Mouse (Mus musculus) limb, embryonic 12.5 days (tissue): ENCODE measurements around the gene Ccdc171. TPM values are rescaled to one million over a fixed set of nuclear protein-coding genes. Genes with fewer than 3 reads are reported as not detected.
"Not testable (repeated sequence)": the region's sequence is repeated elsewhere in the genome, so short reads cannot be mapped to it uniquely, and the experiment has no call there.

ENCODE experiments used
- ATAC-seq: fragments of 200-750 bp; cut with Nextera tagmentation; 2 replicates; pipeline ENCODE4 v1.8.0; 2017; ENCODE audit warnings: low read depth, moderate TSS enrichment; ENCODE audit not compliant: insufficient number of reproducible peaks, insufficient read depth, low FRiP score, low TSS enrichment
- H3K27ac ChIP-seq: fragments of 300-500 bp; sonication (generic); 2 replicates; pipeline ENCODE4 v1.5.1; 2016; ENCODE audit warnings: mild to moderate bottlenecking, moderate library complexity
- H3K27me3 ChIP-seq: fragments of 300-500 bp; sonication (generic); 2 replicates; pipeline ENCODE4 v1.6.1; 2016; ENCODE audit warnings: mild to moderate bottlenecking, moderate library complexity
- H3K36me3 ChIP-seq: fragments of 300-500 bp; sonication (generic); 2 replicates; pipeline ENCODE4 v1.6.1; 2016; ENCODE audit warnings: mild to moderate bottlenecking, moderate library complexity
- H3K4me1 ChIP-seq: fragments of 300-500 bp; sonication (generic); replicated peaks from 2 replicates; pipeline ENCODE4 v1.6.1; 2016
- H3K4me2 ChIP-seq: fragments of 300-500 bp; sonication (generic); 2 replicates; pipeline ENCODE4 v1.6.1; 2016; ENCODE audit warnings: mild to moderate bottlenecking, moderate library complexity
- H3K4me3 ChIP-seq: fragments of 300-500 bp; sonication (generic); replicated peaks from 2 replicates; pipeline ENCODE4 v1.5.1; 2016; ENCODE audit warnings: mild to moderate bottlenecking
- H3K9ac ChIP-seq: fragments of 300-500 bp; sonication (generic); replicated peaks from 2 replicates; pipeline ENCODE4 v1.6.1; 2016; ENCODE audit warnings: mild to moderate bottlenecking, moderate library complexity
- H3K9me3 ChIP-seq: fragments of 300-500 bp; sonication (generic); 2 replicates; pipeline ENCODE4 v1.6.1; 2016; ENCODE audit warnings: mild to moderate bottlenecking, moderate library complexity
- WGBS: fragments of 180-500 bp; shearing (Covaris S2); methylation state at CpG from one replicate; pipeline ENCODE4 v1.1.7; 2016; 5-methylcytosine and 5-hydroxymethylcytosine counted together
- polyA plus RNA-seq: library from polyadenylated mRNA; unstranded; fragments of >200 nt; fragmentation: Nextera tagmentation; extraction: Ambion mirVana; gene quantifications from 2 replicates; pipeline ENCODE4 v1.2.1, GENCODE M21; 2016

Ccdc171 gene
- polyA plus RNA-seq, result 5.4 and 6.4 TPM in 2 replicates

DNA sequence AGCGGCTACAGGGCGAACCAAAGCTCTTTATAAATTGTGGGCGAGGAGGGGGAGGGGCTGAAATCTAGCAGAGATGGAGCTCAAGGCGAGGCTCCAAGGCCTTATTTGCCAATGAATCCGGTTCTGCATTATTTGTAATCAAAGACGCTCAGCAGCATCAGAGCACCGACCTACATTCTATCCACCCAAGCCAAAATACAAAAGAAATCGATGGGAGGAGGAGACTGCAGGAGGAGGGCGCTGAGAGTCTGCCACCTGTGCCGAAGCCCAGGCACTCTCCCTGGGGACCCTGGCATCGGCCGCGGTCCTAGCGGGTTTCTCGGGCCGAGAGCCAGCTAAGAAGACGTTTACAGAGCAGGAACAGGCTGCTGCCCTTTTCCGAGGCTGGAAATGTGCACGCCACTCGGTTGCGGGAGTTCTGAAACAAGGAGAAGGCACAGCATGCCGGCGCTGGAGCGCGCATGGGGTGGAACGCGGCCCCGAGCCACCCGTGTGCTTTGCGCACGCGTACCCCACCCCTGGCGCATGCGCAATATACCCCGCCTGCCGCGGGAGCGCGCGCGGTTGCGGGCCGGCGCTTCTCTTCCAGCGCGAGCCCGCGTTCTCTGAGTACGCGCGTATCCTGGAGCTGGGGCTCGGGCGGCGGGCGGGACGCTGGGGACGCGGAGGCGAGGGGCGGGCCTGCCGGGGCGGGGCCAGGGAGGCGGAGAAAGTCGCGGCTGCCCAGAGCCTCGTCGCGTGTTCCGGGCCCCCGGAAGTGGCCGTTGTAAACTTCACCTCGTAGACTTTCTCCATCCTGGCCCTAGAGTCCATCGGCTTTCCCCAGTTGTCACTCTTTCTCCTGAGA lies at the start of gene Ccdc171:
Gene Ccdc171, plus strand, starts transcription at position 703 of the 847 bp plus-strand sequence.
- H3K9ac ChIP-seq, result peak within 1 kb of the TSS; percentile 73
- peak within 1 kb of the TSS; percentile 72 for H3K4me3 ChIP-seq
- WGBS, result under 1% methylated on average over 73 of the region's 73 CpGs
- H3K27me3 ChIP-seq, result no peaks in the 10 kb centered on the region
- H3K9me3 ChIP-seq, result no peaks in the 10 kb centered on the region
- ATAC-seq, result peak; percentile 91
- no peaks in the 10 kb centered on the region for H3K36me3 ChIP-seq
- H3K4me2 ChIP-seq, result peak within 1 kb of the TSS; percentile 82
- H3K4me1 ChIP-seq, result peaks cover 14% of the 10 kb centered on the region
- H3K27ac ChIP-seq, result peak within 1 kb of the TSS; percentile 97

DNA sequence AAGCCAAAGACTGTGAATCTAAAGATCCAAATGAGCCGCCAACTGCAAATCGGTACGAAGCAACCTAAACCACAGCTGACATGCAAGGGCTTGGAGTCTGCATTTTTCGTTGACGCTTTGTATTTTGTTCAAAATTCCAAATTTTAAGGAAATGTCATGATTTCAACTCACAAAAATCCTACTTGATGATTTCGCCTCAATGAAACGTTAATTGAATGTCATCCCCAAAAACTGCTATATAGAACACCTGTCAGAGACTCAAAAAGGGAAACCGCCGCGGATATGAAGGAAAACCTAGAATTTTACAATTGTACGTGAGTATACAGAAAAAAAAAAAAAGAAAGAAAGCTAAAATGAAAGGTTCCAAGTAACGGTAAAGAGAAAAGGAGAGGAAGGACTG lies 40.1 kb upstream of the Ccdc171 start:
- 24% methylated on average over 12 of the region's 12 CpGs for WGBS
- peak overlapping the region; percentile 98; the same call in 1 of the 2 replicates for H3K27ac ChIP-seq
- H3K27me3 ChIP-seq, result no peaks in the 10 kb centered on the region

DNA sequence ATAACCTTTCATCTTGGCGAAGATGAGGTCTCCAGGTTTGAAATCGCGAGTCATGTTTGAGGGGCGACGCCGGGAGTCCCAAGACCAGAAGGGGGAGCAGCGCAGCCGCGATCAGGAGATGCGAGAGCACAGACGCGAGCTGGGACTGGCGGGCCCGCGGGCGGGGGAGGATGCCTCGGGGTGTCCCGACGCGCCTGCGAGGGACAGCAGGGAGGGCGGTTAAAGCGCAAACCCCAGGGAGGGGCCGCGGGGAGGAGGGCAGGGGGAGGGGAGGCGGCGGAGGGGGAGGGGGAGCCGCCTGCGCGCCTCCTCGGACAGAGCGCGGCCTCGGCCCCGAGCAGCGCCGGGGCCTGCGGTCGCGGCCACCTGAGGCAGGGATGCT lies 39.6 kb upstream of the Ccdc171 start:
- Histone ChIP-seq H3K27ac (peak overlapping the region; percentile 98), H3K9ac (peak overlapping the region; percentile 96), H3K4me1 (peaks cover 37% of the 10 kb centered on the region), H3K27me3 (no peaks in the 10 kb centered on the region), H3K36me3 (peaks cover 34% of the 10 kb centered on the region), H3K4me3 (peak overlapping the region; percentile 98), H3K4me2 (peak overlapping the region; percentile 65), H3K9me3 (no peaks in the 10 kb centered on the region)
- under 1% methylated on average over 37 of the region's 40 CpGs for WGBS
- peak; percentile 63 for ATAC-seq

More for the DNA sequence above, 40.1 kb upstream of the Ccdc171 start:
- no peak for ATAC-seq
- Histone ChIP-seq H3K4me2 (peak overlapping the region; percentile 65), H3K9me3 (no peaks in the 10 kb centered on the region), H3K9ac (peak overlapping the region; percentile 96), H3K36me3 (peaks cover 36% of the 10 kb centered on the region), H3K4me1 (peaks cover 37% of the 10 kb centered on the region), H3K4me3 (peak overlapping the region; percentile 98)

DNA sequence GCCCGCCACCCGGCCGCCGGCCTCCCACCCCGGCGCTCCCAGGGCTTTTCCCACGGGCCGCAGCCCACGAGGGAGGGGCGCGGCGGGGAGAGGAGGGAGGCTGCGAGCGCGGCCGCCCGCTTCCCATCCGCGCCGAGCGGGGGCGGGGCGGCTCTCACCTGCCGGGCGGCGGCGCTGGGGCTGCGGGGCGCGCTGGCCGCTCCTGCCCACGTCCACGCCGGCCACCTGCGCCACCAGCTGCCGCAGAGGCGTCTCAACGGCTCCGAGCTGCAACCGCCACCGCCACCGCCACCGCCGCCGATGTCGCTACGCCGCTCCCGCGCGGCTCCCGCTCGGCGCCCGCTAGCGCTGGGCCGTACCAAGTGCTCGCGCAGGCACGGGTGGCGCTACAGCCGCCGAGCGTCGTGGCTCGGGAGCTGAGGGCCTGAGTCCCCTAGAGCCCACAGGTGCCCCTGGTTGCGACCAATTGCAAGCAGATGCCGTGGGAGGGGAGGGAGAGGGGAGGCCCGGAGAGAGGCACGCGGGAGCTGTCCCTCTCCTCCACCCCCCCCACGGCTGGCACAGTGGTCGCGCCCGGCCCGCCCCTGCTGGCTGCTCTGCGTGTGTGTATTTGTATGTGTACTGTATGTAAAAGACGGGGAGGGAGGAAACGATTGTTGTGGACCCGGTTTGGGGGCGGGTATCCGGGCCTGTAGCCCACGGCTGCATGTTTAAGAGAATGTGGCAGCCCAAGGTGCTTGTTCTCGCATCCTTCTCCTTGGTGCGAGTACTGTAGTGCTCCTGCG lies 39.0 kb upstream of the Ccdc171 start, which contains the start of gene Psip1:
Gene Psip1, minus strand, starts transcription at position 343 of the 785 bp plus-strand sequence.
- H3K36me3 ChIP-seq, result peaks cover 29% of the 10 kb centered on the region
- ATAC-seq, result peak; percentile 89
- H3K9me3 ChIP-seq, result no peaks in the 10 kb centered on the region
- H3K9ac ChIP-seq, result peak within 1 kb of the TSS; percentile 96
- peak within 1 kb of the TSS; percentile 98 for H3K27ac ChIP-seq
- H3K4me2 ChIP-seq, result peak within 1 kb of the TSS; percentile 65
- H3K27me3 ChIP-seq, result no peaks in the 10 kb centered on the region
- H3K4me3 ChIP-seq, result peak within 1 kb of the TSS; percentile 98
- peaks cover 37% of the 10 kb centered on the region for H3K4me1 ChIP-seq
- under 1% methylated on average over 66 of the region's 86 CpGs for WGBS

DNA sequence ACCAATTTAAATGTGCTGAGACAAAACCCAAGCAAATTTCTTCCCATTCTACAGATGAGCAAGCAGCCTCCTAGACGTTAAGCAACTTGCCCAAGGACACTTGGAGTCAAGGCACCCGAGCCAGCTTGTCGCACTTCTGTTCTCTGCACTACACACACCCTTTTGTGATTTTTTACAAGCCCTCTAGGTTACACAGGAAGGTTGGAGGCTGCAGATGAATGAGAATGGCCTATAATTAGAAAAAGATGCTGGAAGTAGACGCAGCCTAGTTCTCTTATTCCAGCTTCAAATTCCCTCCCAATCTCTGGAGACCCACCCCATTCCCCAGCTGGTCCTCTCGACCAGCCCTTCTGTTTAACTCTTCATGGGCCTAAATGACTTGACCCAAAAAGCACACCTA lies 36.2 kb upstream of the Ccdc171 start:
- no peaks in the 10 kb centered on the region for H3K27me3 ChIP-seq
- no peak overlapping the region for H3K9ac ChIP-seq
- no peaks in the 10 kb centered on the region for H3K9me3 ChIP-seq
- no peak overlapping the region for H3K4me3 ChIP-seq
- peak overlapping the region; percentile 76 for H3K27ac ChIP-seq
- H3K36me3 ChIP-seq, result peaks cover 5% of the 10 kb centered on the region
- peak; percentile 21; the same call in 1 of the 2 replicates for ATAC-seq
- WGBS, result 3% methylated on average over 5 of the region's 5 CpGs
- H3K4me2 ChIP-seq, result no peak overlapping the region
- H3K4me1 ChIP-seq, result peaks cover 34% of the 10 kb centered on the region

DNA sequence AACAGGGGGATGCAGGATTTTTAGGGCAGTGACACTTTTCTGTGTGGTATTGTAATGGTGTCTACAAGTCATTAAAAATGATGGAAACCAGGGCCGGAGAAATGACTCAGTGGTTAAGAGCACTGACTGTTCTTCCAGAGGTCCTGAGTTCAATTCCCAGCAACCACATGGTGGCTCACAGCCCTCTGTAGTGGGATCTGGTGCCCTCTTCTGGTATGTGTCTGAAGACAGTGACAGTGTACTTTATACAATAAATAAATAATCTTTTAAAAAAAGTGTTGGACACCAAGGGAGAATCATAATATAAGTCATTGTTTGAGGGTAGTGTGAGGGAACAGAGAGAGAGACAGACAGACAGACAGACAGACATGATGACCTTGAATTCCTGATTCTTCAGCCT lies 32.2 kb upstream of the Ccdc171 start:
- Histone ChIP-seq H3K36me3 (no peaks in the 10 kb centered on the region), H3K4me3 (no peak overlapping the region), H3K4me1 (peaks cover 15% of the 10 kb centered on the region), H3K27me3 (no peaks in the 10 kb centered on the region), H3K9me3 (no peaks in the 10 kb centered on the region), H3K9ac (no peak overlapping the region), H3K27ac (no peak overlapping the region), H3K4me2 (no peak overlapping the region)
- 91% methylated on average over 1 of the region's 1 CpGs for WGBS
- no peak for ATAC-seq

DNA sequence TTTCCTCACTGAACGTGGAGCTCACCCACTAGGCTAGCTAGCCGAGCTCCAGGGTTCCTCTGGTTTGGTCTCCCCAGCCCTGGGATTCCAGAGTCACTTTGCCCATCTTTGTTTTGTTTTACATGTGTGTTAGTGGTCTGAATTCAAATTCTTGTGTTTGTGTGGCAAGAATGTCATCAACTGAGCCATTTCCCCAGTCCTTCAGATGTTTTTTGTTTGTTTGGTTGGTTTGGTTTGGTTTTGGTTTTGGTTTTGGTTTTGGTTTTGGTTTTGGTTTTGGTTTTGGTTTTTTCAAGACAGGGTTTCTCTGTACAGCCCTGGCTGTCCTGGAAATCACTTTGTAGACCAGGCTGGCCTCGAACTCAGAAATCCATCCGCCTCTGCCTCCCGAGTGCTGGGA lies 28.3 kb upstream of the Ccdc171 start:
- H3K4me1 ChIP-seq, H3K4me2 ChIP-seq, H3K9me3 ChIP-seq, H3K27ac ChIP-seq, H3K27me3 ChIP-seq, ATAC-seq, H3K4me3 ChIP-seq, H3K36me3 ChIP-seq, H3K9ac ChIP-seq: not testable (repeated sequence)
- WGBS, result 88% methylated on average over 5 of the region's 5 CpGs

DNA sequence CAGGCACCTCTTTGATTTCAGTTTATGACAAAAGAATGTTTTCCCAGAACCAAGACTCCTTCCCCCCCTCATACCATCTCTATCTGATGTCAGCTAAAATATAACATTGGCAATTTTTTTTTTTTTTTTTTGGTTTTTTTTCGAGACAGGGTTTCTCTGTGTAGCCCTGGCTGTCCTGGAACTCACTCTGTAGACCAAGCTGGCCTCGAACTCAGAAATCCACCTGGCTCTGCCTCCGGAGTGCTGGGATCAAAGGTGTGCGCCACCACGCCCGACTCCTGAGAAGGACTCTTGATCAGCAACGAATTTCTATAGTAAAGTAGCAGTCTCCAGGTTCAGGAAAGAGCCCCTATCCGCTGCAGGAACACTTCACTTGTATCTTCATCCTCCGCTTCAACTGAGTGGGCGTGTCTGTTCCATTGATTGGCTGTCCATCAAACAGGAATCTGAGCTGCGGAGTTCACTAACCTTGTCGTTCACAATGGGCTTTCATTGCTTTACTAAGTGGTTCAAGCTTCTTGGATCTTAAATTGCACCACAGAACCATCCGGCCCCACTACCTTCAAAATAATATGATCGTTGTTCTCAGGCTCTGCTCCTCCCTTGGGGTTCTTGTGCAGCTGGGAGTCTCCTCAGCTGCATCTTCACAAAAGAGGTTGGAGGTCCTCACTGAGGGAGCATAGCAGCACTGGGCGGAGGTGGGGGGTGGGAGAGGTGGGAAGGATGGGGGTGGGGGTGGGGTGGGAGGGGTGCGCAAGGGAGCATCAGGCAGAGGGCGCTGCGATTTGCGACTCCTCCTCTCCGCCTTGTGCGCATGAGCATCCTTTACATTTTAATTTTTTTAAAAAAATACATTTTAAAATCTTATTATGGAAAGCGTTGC lies 24.9 kb upstream of the Ccdc171 start:
- peak overlapping the region; percentile 32 for H3K4me3 ChIP-seq
- H3K9ac ChIP-seq, result peak overlapping the region; percentile 34; the same call in 1 of the 2 replicates
- no peaks in the 10 kb centered on the region for H3K27me3 ChIP-seq
- whole genome bisulfite sequencing, result 11% methylated on average over 22 of the region's 22 CpGs
- H3K4me1 ChIP-seq, result peaks cover 8% of the 10 kb centered on the region; the same call in 1 of the 2 replicates
- H3K36me3 ChIP-seq, result no peaks in the 10 kb centered on the region
- peak; percentile 80 for ATAC-seq
- H3K4me2 ChIP-seq, result peak overlapping the region; percentile 64
- no peak overlapping the region for H3K27ac ChIP-seq
- no peaks in the 10 kb centered on the region for H3K9me3 ChIP-seq

DNA sequence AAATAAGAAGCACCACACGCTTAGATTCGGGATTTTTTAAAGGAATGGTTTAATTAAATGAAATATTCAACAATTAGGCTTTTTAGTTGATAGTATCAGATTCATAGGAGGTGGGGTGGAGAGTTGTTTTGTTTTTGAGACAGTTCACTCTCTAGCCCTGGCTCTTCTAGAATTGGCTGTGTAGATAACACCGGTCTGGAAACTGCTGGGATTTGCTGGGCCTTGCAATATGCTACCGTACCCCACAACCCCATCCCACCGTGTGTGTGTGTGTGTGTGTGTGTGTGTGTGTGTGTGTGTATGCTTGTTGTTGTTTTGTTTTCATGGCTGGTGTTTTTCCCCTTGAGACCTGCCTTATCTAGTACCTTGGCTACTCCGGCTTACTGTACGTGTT lies 24.3 kb upstream of the Ccdc171 start:
- no peak overlapping the region for H3K27ac ChIP-seq
- no peaks in the 10 kb centered on the region for H3K36me3 ChIP-seq
- ATAC-seq, result no peak
- H3K9me3 ChIP-seq, result no peaks in the 10 kb centered on the region
- WGBS, result 40% methylated on average over 7 of the region's 7 CpGs
- H3K4me3 ChIP-seq, result no peak overlapping the region
- H3K9ac ChIP-seq, result no peak overlapping the region; the same call in 1 of the 2 replicates
- H3K27me3 ChIP-seq, result no peaks in the 10 kb centered on the region
- peaks cover 8% of the 10 kb centered on the region; the same call in 1 of the 2 replicates for H3K4me1 ChIP-seq
- peak overlapping the region; percentile 64 for H3K4me2 ChIP-seq

DNA sequence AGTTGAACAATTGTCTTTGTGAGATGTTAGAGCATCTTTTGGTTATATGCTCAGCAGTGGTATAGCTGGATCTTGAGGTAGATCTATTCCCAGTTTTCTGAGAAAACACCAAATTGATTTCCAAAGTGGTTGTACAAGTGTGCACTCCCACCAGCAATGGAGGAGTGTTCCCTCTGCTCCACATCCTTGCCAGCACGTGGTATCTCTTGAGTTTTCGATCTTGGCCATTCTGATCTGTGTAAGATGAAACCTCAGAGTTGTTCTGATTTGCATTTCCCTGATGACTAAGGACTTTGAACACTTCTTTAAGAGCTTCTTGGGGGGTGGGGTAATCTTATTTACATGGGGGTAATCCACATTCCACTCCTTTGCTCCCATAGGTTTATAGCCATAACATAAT lies 15.7 kb upstream of the Ccdc171 start:
- no peaks in the 10 kb centered on the region for H3K9me3 ChIP-seq
- no peak overlapping the region for H3K9ac ChIP-seq
- H3K27me3 ChIP-seq, result no peaks in the 10 kb centered on the region
- H3K4me1 ChIP-seq, result peaks cover 9% of the 10 kb centered on the region
- WGBS, result 53% methylated on average over 2 of the region's 2 CpGs
- H3K27ac ChIP-seq, result no peak overlapping the region
- no peak for ATAC-seq
- no peak overlapping the region for H3K4me3 ChIP-seq
- H3K4me2 ChIP-seq, result no peak overlapping the region
- no peaks in the 10 kb centered on the region for H3K36me3 ChIP-seq
